Mouse (Mus musculus): ENCODE results near the gene C1qtnf9.

- TF ChIP-seq EP300 (IDR thresholded peaks at IDR 0.05) (no peak), CTCF (IDR thresholded peaks at IDR 0.05) (no peak)
Measured at GRCm38 (mm10) chr14:60735848-60736547, 31.9 kb upstream of the C1qtnf9 start.

Data from lung, postnatal 0 days (tissue).